Mouse (Mus musculus): ENCODE data around the gene Tbk1.

- TF ChIP-seq POLR2A (IDR thresholded peaks at IDR 0.05; ENCODE audit: borderline replicate concordance, low read depth, low read length) (no peak), CTCF (IDR thresholded peaks at IDR 0.05; ENCODE audit: low read depth, low read length) (no peak)
Measured at GRCm38 (mm10) chr10:121506731-121507583, 79.6 kb downstream of the Tbk1 start.

Data from bone marrow macrophage, adult 2 months (primary cell).